Mouse (Mus musculus): ENCODE results near the gene Gm11034. TPM values are rescaled to one million over a fixed set of nuclear protein-coding genes. Genes with fewer than 3 reads are reported as not detected.
A peak's percentile ranks its signal among the peaks of the same experiment; 100 is the strongest.

Gene Gm11034
- total RNA-seq (2021), result not detected
- long read RNA-seq, experiment 1, result 0 reads
- long read RNA-seq, experiment 2, result 0 reads

DNA sequence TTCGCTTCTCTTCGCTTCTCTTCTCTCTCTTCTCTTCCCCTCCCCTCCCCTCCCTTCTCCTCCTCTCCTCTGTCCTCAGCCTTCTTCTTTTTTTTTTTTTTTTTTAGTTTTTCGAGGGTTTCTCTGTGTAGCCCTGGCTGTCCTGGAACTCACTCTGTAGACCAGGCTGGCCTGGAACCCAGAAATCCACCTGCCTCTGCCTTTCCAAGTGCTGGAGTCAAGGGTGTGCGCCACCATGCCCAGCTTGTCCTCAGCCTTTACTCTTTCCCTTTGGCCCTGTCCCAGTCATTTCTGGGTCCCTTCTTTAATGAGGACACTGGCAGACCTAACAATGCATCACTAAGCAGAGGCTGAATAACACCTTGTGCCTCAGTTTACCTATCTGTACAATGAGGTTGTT, at the start of gene Gm11034:
Gm11034 (minus strand) TSS at position 101 of the 400 bp plus-strand sequence.
- no peak for DNase-seq (ENCODE audit: low spot score in 2 of 2)

DNA sequence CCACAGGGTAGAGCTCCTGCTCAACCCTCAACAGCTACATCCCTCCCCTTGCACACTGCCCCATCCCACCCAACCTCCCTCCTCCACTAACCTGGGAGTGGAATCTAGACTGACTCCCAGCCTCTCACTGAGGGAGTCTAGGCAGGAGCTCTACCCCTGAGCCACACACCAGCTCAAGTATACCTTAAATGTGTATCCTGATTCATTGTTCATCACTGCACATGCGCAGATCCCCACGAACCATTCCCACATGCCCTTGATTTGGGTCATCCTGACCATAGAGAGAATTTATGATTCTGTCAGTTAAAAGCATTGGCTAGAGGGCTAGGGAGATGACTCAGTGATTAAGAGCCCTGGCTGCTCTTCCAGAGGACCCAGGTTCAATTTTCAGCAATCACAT, 49.3 kb upstream of the Gm11034 start:
- DNase-seq (ENCODE audit: low spot score in 2 of 2), result peak; percentile 48 to 71

DNA sequence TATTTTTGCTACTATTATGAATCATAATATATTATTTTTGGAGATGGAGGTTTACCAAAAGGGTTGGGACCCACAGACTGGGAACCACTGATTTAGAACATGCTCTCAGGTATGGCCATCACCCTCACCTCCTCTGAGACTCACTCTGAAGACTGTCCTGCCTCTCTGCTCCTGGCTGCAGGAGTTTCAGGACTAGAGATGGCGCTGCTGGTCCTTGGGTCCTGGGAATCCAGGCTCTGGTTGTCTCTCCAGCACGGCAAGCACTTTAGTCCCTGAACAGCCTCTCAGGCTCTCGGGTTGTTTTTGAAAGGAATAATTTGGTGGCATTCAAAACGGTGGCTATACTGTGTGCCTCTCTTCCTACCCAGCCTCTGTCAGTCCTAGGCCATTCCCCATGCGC, 48.4 kb upstream of the Gm11034 start:
- DNase-seq (ENCODE audit: low spot score in 2 of 2), result peak in 1 of 2 experiments; percentile 42

DNA sequence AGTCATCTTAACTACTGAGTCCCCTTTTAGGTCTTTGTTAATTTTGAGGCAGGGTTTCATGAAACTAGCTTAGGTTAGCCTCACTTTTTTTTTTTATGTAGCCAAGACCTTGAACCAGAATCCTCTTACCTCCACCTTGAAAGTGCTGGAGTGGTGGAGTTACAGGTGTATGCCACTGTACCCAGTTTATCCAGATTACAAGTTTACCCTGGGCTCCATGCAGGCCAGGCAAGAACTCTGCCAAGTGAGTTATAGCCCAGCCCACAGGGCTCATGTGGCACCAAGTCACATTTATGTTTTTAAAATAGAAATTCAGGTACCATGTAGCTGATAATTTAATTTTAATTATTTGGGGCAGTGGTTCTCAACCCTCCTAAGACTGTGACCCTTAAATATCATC, 48.0 kb upstream of the Gm11034 start:
- DNase-seq (ENCODE audit: low spot score in 2 of 2), result no peak

DNA sequence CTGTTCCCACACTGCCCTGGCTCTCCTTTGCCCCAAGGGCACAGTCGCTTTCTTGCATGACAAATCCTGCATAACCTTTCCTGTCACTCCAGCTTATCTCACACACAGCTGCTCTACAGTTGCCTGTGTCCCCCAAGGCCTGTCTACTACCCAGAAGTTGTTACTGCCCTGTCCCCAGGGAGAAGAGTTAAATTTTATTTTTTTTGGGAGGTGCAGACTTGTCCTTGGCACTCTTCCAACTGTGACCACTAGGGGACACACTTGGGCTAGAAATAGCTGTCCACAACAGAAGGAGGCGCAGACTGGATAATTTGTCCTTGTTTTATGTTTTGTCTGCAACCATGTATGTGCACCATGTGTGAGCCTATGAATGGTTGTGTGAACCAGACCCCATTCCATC, 47.6 kb upstream of the Gm11034 start:
- DNase-seq (ENCODE audit: low spot score in 2 of 2), result peak; percentile 46 to 64

DNA sequence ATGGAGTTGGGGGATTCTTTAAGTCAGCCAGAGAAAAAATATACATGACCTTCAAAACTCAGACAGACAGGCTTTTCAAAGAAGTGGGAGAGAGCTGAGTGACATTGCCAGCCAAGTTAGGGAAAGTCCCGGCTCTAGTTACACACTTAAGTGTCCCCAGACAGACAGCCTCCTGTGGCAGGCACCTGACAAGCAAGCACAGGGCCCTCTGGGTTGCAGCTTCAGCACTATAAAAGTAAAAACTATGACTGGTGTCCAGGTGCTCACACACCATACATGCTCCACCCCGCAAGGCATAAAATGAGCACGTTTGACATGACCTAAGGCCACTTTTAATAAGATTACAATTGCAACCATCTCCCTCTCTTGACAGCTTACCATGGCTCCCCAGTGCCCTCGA, 47.1 kb upstream of the Gm11034 start:
- peak in 1 of 2 experiments; percentile 24 for DNase-seq (ENCODE audit: low spot score in 2 of 2)

DNA sequence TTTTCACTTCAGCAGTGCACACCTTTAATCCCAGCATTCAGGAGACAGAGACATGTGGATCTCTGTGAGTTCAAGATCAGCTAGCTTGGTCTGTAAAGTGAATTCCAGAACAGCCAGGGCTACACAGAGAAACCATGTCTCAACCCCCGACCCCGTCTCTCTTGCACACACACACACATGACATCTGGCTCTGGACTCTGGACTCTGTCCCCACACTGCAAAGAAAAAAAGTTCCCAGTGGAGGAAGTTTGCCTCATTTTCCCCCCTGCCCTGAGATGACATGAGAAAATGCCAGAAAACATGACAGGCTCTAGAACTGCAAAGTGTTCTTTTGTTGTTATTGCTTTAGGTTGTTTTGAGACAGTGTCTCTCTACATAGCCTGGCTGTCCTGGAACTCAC, 46.4 kb upstream of the Gm11034 start:
- no peak for DNase-seq (ENCODE audit: low spot score in 2 of 2)

DNA sequence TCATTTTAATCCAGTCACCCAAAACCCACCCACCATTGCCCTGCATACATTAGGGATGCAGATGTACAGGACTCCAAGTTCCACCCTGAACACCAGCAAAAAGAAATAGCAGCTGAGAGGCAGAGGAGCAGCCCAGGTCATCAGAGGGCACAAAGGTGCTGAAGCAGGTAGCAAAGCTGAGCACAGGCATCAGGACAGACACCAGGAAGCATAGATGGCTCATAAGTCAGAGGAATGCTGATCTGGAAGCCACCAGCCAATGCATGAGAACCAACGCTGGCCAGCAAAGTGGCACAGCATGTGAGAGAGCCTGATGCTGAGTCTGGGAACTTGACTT, 44.4 kb upstream of the Gm11034 start:
- no peak for DNase-seq (ENCODE audit: low spot score in 2 of 2)

DNA sequence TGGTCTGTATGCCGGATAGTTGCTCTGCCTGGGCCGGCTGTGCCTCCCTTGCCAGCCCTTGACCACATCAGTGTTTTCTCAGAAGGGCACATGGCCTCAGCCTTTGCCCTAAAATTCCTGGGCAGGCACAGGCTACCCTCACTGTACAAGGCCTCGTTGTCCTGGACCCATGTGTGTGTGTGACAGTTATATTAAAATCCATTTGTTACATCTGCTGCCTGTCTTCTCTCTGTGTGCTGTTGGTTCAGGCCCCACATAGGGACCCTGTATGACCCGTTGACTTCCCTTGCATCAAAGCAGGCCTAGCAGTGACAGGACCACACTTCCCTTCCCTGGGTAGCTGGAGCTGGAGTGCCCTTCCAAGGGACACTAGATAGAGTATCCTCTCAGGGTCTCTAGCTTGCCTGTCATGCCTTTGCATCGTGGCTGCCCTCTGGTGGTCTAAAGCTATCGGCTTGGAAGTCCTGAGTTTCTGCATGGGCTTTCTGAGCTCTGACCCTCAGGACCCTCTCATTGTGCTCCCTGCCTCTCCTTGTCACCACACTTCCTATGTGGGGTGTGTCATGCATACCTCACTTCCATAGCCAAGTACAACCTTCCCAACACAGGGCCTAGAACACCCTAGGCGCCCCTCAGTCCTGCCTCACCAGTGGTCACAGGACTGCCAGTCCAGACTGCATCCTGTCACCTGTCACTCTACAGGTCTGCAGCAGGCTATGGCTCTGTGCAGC, 43.9 kb upstream of the Gm11034 start:
- DNase-seq (ENCODE audit: low spot score in 2 of 2), result no peak

DNA sequence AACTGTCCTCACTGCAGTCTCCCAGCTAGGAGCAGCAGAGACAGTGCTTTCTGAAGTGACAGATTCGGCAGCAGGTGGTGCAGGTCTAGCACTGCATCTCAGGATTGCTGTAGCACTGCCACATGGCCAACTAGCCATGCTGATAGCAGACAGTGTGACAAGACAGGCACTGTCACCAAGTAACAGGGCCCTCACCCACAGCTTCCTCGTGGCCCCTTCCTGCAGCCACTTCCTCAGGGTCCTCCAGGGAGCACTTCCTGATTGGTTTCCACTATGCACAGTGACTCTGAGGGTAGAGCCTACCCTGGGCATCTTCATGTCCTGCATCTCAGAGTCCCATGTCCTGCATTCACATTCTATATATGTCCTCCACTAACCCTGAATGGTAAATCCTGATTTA, 31.2 kb upstream of the Gm11034 start:
- no peak for DNase-seq (ENCODE audit: low spot score in 2 of 2)

DNA sequence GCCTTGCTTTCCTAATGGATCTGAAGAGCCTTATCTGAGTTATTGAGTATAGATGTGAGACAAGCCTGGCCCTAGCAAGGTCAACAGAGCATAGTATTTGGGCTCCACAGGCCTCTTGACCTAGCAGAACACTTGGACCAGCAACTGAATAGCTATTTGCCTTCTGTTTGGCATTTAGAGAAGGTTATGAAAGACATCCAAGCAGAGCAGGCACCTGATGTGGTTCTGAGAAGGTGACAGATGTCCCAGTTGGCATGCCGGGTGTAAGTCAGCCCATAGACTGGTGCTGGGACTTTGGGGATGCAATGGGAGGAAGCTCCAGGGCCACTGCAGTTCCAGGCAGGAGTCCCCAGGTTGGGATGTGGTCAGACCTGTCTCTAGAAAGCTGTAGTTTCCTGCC, 28.8 kb upstream of the Gm11034 start:
- DNase-seq (ENCODE audit: low spot score in 2 of 2), result no peak

DNA sequence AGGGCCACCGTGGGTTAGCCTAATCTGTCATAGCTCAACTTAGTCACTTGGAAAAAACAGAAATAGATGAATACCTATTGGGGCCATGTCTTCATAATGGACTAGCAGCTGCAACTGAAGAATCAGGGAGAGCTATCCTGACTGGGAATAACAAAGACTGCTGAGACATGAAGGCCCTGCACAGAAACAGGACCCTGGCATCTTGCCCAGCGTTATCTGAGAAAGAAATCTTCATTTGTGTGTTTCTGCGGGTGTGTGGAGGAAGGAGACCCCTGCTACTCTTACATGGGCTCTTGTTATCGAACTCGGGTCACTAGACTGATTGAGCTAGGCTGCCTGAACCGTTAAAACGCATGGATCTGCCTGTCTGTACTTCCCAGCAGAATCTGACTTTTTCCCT, 27.5 kb upstream of the Gm11034 start:
- DNase-seq (ENCODE audit: low spot score in 2 of 2), result no peak

DNA sequence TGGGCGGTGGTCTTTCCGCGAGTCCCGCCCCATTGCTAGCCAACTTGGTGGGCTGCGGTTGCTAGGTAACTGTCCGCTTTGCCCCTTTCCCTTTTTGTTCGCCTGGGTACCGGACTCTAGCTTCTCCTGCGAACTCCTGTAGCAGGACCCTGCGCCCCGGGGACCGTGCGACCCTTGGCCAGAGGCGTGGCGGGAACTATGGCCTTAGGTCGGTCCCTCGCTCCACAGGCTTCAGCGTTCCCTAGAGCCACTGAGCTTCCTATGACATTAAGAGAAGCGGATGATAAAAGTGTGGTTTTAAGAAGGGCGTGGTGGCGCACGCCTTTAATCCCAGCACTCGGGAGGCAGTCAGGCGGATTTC, 26.9 kb upstream of the Gm11034 start:
- DNase-seq (ENCODE audit: low spot score in 2 of 2), result no peak

DNA sequence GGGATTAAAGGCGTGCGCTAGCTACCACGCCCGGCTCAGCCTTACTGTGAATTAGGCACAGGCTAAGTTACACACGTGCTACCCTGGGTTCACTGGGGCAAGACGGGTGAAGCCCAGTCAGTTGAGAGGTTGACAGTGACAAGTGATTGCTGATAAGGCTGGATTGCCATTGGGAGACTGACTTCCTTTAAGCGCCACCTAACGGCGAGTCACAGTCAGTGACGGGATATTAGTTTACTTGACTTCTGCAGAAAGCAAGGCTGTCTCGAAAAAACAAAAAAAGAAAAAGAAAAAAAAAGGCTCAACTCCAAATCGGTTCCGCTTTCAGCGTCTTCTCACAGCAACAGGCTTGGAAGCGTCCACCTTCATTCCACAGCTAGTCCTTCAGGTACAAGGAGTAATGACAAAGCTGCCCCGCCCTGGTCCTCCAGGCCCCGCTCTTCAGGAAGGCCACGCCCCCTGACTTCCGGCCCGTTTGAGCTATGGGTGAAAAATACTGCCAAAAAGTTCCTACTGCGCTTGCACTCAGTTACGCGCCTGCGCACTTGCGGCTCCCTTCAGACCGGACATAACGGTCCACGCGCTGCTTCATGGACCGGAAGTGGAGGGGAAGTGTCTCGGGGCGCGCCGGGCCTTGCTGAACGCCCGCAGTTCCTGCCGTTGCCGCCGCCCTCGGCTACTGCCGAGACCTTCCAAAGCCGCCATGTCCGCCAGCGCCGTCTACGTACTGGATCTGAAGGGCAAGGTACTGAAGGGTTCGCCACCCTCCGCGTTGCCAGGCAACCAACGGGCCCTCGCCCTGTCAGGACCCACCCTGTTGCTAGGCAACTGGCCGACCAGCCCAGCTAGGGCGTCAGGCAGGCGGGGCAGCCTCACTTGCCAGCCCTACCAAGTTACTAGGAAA, 26.3 kb upstream of the Gm11034 start, which contains the start of gene Ap1m1:
Ap1m1 (plus strand) TSS at position 520 of the 904 bp plus-strand sequence.
- peak; percentile 91 to 93 for DNase-seq (ENCODE audit: low spot score in 2 of 2)

DNA sequence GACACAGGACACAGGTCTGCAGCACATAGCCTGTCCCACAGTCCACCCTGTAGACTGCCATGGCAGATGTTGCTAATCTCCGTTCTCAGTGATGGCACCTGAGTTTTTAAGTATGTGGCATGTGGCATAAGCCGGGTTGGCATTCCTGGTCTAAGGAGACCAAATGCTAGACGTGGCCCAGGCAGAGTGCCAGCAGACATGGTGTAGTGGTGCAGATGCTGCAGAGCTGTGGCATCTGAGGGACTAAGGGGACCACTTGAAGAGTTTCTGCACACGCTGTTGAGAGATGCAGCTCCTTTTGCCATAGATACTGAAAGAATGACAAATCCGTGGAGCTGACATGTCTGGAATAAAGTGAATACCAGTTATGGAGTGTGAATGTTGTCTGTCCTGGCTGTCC, 9.2 kb upstream of the Gm11034 start:
- DNase-seq (ENCODE audit: low spot score in 2 of 2), result no peak

DNA sequence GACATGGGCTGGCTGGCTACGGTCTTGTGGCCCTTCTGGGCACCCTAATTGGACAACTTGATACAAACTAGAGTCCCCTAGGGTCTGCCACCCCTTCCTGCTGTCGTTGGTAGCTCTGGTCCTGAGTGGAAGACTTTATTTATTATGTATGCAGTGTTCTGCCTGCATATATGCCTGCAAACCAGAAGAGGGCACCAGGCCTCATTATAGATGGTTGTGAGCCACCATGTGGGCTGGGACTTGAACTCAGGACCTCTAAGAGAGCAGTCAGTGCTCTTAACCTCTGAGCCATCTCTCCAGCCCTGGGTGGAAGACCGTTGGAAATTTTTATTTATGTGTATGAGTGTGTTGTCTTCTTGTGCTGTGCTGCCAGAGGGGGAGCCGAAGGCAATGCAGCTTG, 7.3 kb upstream of the Gm11034 start:
- DNase-seq (ENCODE audit: low spot score in 2 of 2), result no peak

DNA sequence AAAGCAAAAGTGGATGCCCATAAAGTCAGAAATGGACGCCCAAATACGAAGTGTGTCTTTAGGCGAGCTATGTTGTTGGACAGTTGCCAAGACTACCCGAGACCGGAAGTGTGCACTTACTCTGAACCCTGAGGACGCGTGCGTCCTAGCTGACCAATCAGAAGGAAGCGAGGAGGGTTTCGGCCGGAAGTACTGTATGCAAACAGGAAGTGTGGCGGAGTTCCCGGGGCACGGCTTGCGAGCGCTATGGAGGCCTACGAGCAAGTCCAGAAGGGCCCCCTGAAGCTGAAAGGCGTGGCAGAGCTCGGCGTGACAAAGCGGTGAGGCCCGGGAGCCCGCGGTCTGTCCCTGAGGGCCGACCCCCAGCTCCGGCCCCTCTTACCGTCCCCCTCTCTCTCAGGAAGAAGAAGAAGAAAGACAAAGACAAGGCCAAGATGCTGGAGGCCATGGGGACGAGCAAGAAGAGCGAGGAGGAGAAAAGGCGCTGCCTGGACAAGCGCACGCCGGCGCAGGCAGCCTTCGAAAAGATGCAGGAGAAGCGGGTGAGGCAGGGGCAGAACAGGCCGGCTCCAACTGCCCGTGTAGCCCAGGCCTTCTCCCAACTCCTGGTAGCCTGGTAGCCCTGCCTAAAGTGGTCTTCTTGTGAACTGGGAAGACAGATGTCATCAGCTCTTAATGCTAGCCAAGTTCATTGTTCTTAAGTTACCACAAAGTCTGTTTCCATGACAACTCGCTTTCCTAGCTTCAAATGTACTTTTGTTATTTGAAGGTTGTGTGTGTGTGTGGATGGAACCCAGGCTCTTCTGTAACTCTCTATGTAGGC, 6.3 kb upstream of the Gm11034 start, which contains the start of gene Fam32a:
Fam32a (plus strand) TSS at position 190 of the 823 bp plus-strand sequence.
- peak; percentile 72 to 74 for DNase-seq (ENCODE audit: low spot score in 2 of 2)

DNA sequence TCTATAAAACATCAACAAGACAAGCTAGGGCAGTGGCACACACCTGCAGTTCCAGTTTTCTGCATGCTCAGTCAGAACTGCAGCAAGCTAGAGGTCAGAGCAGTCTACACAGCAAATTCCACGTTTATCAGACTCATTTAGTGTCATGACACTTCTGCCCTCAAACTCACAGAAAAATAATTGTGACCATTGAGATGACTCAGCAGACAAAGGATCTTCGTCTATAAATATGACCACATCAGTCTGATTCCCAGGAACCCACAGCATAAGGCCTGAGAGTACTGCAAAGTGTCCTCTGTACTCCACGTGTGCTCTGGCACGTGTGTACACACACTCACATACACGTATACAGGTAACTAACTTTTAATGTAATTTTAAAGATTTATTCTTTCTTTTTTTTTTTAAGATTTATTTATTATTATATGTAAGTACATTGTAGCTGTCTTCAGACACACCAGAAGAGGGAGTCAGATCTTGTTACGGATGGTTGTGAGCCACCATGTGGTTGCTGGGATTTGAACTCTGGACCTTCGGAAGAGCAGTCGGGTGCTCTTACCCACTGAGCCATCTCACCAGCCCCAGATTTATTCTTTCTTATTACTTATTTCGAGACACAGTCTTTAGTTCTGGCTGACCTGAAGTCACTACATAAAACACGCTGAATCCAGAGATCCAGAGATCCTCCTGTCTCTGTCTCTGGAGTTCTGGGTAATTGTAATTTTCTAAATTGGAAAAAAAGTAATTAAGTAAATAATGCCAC, 5.5 kb upstream of the Gm11034 start:
- DNase-seq (ENCODE audit: low spot score in 2 of 2), result no peak

DNA sequence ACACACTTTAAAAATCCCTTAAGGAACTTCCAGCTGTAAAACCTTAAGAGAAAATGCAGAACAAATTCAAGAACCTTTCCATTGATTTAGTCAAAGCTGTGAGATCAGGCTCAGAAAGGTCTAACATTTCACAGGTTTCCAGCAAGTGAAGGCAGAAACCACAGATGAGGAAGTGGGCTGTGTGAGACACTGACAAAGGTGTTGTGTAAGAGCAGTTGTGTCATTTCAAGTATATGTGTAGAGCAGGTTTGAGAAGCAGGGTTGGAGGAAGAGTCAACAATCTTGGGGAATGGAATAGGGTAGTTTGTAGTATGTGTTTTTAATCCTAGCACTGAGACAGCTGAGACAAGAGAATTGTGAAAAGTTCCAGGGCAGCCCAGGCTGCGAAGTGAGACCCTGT, 2.4 kb upstream of the Gm11034 start:
- no peak for DNase-seq (ENCODE audit: low spot score in 2 of 2)

DNA sequence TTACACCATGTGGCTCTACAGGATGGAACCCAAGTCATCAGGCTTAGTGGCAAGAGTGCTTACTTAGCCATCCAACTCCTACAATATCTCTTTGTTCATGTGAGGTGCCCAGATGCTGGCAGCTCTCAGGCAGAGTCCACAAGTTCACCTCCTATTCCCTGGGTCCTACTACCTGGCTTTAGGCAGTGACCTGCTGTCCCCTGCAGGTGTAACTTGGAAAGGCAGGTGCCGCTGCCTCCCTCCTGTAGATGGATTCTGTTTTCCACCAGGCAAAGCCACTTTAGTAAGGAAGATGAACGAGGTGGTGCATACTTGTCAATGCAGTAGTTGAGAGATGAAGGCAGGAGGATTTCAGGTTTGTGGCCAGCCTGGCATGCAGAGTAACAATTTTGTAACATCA, 1.6 kb upstream of the Gm11034 start:
- DNase-seq (ENCODE audit: low spot score in 2 of 2), result no peak

DNA sequence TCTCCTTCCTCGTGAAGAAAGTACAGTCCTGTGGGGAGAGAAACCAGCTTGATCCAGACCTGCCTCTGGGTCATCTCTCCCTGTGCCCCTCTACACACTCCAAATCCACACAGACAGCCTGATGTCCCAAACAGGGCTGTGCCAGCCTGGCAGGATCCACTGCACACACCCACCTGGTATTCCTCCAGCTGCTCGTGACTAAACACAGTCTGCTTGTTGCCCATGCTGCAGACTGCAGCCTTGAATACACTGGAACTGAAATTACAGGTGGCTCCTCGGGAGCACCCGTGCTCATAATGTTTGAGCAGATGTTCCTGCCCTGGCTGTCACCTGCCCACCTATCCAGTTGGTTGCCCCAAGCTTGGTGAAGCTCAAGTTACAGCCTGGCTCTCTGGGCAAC, 685 bp downstream of the Gm11034 start, which contains the start of gene Cib3:
Cib3 (minus strand) TSS at position 87 of the 400 bp plus-strand sequence.
- no peak for DNase-seq (ENCODE audit: low spot score in 2 of 2)
